Mouse (Mus musculus): ENCODE data around the gene Gpc4. TPM values are rescaled to one million over a fixed set of nuclear protein-coding genes. Genes with fewer than 3 reads are reported as not detected.

The Gpc4 gene
- polyA plus RNA-seq, 1 experiment from 2014 or later: 30.7 TPM

DNA sequence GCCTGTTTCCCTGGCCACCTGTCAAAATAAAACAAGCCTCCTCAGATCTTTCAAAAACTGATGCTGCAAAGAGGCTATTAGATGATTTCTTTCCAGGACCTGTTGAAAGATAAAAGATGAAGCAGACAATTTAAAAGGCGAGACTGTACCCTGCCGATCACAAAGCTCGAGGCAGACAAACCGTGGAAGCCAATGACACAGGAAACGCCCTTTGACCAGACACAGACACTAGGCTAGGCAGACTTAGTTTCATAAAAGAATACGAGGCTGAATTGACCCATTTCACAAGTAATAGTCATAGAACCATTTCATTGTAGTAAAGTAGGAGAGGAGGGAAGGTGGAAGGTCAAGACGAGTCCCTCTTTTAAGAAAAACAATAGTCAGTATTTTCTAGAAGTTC lies 20.6 kb downstream of the Gpc4 start:
- Histone ChIP-seq H3K36me3 (replicated peaks; ENCODE audit: control insufficient read depth, insufficient read depth, low read depth, low read length) (no peaks in the 10 kb centered on the region), H3K27ac (replicated peaks; ENCODE audit: low read depth, low read length) (no peak overlapping the region), H3K4me2 (ENCODE audit: low read depth, low read length) (no peak overlapping the region), H3K4me1 (ENCODE audit: control insufficient read depth, insufficient read depth, low read length) (no peaks in the 10 kb centered on the region), H3K27me3 (ENCODE audit: control insufficient read depth, insufficient read depth, low read length) (no peaks in the 10 kb centered on the region), H3K4me3 (ENCODE audit: low read depth, low read length) (no peak overlapping the region), H3K9ac (replicated peaks; ENCODE audit: low read length) (no peak overlapping the region), H3K9me3 (replicated peaks; ENCODE audit: control insufficient read depth, low read length) (no peaks in the 10 kb centered on the region)
- ATAC-seq (replicated peaks; ENCODE audit: insufficient number of reproducible peaks, low FRiP score, low TSS enrichment, low read depth) (no peak), DNase-seq (ENCODE audit: low spot score) (no peak)
- WGBS: 63% methylated on average over 7 of the region's 7 CpGs

DNA sequence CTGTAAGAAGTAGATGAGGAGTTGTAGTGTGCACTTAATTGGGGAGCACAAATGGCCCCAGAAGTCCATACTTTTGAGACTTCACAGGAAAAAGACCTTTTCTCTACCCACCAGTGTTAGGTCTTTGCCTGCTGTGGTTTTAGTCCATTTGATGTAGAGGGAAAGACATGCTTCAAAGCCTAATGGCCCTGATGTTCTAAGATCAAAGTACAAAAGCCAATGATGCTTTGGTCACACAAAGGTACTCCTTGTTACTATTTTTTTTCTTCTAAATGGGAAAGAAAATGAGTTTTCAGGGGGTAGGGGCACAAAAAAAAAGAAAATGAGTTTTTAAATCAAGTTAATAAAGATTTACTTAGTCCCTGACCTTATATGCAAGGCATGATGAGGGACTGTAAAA lies 24.7 kb downstream of the Gpc4 start:
- H3K27me3 ChIP-seq (ENCODE audit: control insufficient read depth, insufficient read depth, low read length): no peaks in the 10 kb centered on the region
- no peaks in the 10 kb centered on the region for H3K9me3 ChIP-seq (replicated peaks; ENCODE audit: control insufficient read depth, low read length)
- no peak overlapping the region for H3K27ac ChIP-seq (replicated peaks; ENCODE audit: low read depth, low read length)
- DNase-seq (ENCODE audit: low spot score) (no peak), ATAC-seq (replicated peaks; ENCODE audit: insufficient number of reproducible peaks, low FRiP score, low TSS enrichment, low read depth) (no peak)
- no peaks in the 10 kb centered on the region for H3K4me1 ChIP-seq (ENCODE audit: control insufficient read depth, insufficient read depth, low read length)
- H3K4me3 ChIP-seq (ENCODE audit: low read depth, low read length): no peak overlapping the region
- no peak overlapping the region for H3K4me2 ChIP-seq (ENCODE audit: low read depth, low read length)
- no peaks in the 10 kb centered on the region for H3K36me3 ChIP-seq (replicated peaks; ENCODE audit: control insufficient read depth, insufficient read depth, low read depth, low read length)
- no peak overlapping the region for H3K9ac ChIP-seq (replicated peaks; ENCODE audit: low read length)

DNA sequence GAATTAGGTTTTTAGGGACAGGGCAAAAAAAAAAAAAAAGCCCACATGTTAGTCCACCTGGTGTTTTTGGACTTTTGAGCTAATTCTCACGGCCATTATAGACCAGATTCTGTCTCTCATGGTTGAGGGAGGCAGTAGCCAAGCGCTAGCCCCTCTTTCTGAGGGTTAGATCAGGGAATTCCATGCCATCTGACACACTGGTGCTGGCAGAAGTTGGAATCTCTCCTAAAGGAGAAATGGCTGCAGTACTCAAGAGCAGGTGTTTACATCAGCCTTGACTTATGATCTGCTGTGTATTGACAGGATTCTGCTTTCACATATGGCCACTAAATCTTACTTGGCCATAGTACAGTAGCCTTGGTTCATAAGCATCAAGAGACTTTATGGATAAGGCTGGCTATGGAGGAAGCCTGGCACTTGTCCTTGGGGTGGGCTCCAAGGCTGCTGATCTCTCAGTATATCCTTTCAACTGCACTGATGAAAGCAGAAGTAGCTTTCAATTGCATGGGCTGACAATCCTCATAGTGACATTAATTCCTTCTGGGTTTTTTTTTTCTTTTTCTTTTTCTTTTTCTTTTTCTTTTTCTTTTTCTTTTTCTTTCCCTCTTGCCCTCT lies 26.5 kb downstream of the Gpc4 start:
- Histone ChIP-seq H3K4me1 (ENCODE audit: control insufficient read depth, insufficient read depth, low read length) (no peaks in the 10 kb centered on the region), H3K9ac (replicated peaks; ENCODE audit: low read length) (no peak overlapping the region), H3K27ac (replicated peaks; ENCODE audit: low read depth, low read length) (no peak overlapping the region), H3K27me3 (ENCODE audit: control insufficient read depth, insufficient read depth, low read length) (no peaks in the 10 kb centered on the region), H3K4me3 (ENCODE audit: low read depth, low read length) (no peak overlapping the region), H3K4me2 (ENCODE audit: low read depth, low read length) (no peak overlapping the region), H3K9me3 (replicated peaks; ENCODE audit: control insufficient read depth, low read length) (no peaks in the 10 kb centered on the region), H3K36me3 (replicated peaks; ENCODE audit: control insufficient read depth, insufficient read depth, low read depth, low read length) (no peaks in the 10 kb centered on the region)
- DNase-seq (ENCODE audit: low spot score) (no peak), ATAC-seq (replicated peaks; ENCODE audit: insufficient number of reproducible peaks, low FRiP score, low TSS enrichment, low read depth) (no peak)
- 77% methylated on average over 2 of the region's 2 CpGs for WGBS

DNA sequence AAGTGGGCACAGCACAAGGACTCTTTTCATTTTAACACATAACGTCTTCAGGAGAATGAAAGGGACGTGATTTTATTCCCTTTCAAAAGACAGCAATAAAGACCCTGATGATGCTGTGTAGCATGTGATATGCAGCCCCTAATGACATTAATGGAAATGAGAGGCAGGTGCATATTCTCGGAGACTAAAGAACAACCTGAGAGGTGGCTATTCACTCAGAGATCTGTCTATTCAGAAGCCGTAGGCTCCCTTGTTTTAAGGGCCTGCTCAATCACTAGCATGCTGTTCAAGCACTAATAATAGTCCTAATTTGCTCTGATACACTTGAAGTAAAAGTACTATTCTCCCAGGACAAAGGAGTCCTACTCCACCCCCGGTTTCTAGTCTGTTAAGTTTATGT lies 27.0 kb downstream of the Gpc4 start:
- H3K9ac ChIP-seq (replicated peaks; ENCODE audit: low read length): no peak overlapping the region
- no peaks in the 10 kb centered on the region for H3K4me1 ChIP-seq (ENCODE audit: control insufficient read depth, insufficient read depth, low read length)
- no peak overlapping the region for H3K4me3 ChIP-seq (ENCODE audit: low read depth, low read length)
- ATAC-seq (replicated peaks; ENCODE audit: insufficient number of reproducible peaks, low FRiP score, low TSS enrichment, low read depth) (no peak), DNase-seq (ENCODE audit: low spot score) (no peak)
- no peaks in the 10 kb centered on the region for H3K9me3 ChIP-seq (replicated peaks; ENCODE audit: control insufficient read depth, low read length)
- no peak overlapping the region for H3K27ac ChIP-seq (replicated peaks; ENCODE audit: low read depth, low read length)
- 65% methylated on average over 5 of the region's 5 CpGs for WGBS
- no peaks in the 10 kb centered on the region for H3K27me3 ChIP-seq (ENCODE audit: control insufficient read depth, insufficient read depth, low read length)
- no peaks in the 10 kb centered on the region for H3K36me3 ChIP-seq (replicated peaks; ENCODE audit: control insufficient read depth, insufficient read depth, low read depth, low read length)
- H3K4me2 ChIP-seq (ENCODE audit: low read depth, low read length): no peak overlapping the region

DNA sequence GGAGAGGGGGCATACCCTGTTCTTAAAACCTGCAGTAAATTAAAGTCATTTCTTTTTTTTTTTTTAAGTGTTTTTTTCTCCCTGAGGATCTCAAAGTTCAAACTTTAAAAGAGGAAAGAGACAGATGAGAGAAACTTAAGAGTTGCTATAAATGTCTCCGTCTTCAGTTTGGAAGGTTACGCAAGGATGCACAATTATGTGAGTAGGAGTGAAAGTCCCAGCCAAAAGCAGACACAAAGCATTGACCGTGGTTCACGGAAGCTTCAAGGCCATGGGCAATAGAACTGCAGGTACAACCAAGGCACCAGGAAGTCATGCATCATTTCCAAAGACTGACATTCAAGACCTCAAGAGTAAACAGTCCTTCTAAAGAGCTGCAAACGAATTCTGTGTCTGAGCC lies 28.5 kb downstream of the Gpc4 start:
- ATAC-seq (replicated peaks; ENCODE audit: insufficient number of reproducible peaks, low FRiP score, low TSS enrichment, low read depth) (no peak), DNase-seq (ENCODE audit: low spot score) (no peak)
- H3K4me2 ChIP-seq (ENCODE audit: low read depth, low read length): no peak overlapping the region
- 80% methylated on average over 5 of the region's 5 CpGs for WGBS
- no peaks in the 10 kb centered on the region for H3K27me3 ChIP-seq (ENCODE audit: control insufficient read depth, insufficient read depth, low read length)
- no peaks in the 10 kb centered on the region for H3K36me3 ChIP-seq (replicated peaks; ENCODE audit: control insufficient read depth, insufficient read depth, low read depth, low read length)
- no peak overlapping the region for H3K9ac ChIP-seq (replicated peaks; ENCODE audit: low read length)
- no peak overlapping the region for H3K4me3 ChIP-seq (ENCODE audit: low read depth, low read length)
- no peak overlapping the region for H3K27ac ChIP-seq (replicated peaks; ENCODE audit: low read depth, low read length)
- H3K4me1 ChIP-seq (ENCODE audit: control insufficient read depth, insufficient read depth, low read length): no peaks in the 10 kb centered on the region
- H3K9me3 ChIP-seq (replicated peaks; ENCODE audit: control insufficient read depth, low read length): no peaks in the 10 kb centered on the region

DNA sequence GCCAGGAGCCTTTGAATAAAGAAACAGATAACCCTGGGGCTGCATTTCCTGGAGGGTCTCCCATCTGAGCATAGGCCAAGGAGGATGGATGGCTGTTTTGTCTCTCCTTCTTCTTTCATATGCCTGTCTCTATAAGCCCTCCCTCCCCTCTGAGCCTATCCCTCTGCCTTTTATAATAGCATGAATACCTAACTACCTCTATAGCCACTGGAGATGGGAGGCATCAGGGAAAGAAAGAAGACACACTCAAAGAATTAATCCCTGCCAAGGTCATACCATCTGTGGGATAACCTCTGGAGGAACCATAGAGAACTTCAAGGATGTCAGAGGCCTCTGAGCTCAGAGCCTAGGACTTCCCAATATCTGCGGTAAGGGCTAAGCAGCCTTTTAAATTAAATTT lies 35.4 kb downstream of the Gpc4 start:
- Histone ChIP-seq H3K4me2 (ENCODE audit: low read depth, low read length) (no peak overlapping the region), H3K27ac (replicated peaks; ENCODE audit: low read depth, low read length) (no peak overlapping the region), H3K27me3 (ENCODE audit: control insufficient read depth, insufficient read depth, low read length) (no peaks in the 10 kb centered on the region), H3K4me3 (ENCODE audit: low read depth, low read length) (no peak overlapping the region), H3K36me3 (replicated peaks; ENCODE audit: control insufficient read depth, insufficient read depth, low read depth, low read length) (no peaks in the 10 kb centered on the region), H3K9ac (replicated peaks; ENCODE audit: low read length) (no peak overlapping the region), H3K4me1 (ENCODE audit: control insufficient read depth, insufficient read depth, low read length) (no peaks in the 10 kb centered on the region), H3K9me3 (replicated peaks; ENCODE audit: control insufficient read depth, low read length) (no peaks in the 10 kb centered on the region)
- ATAC-seq (replicated peaks; ENCODE audit: insufficient number of reproducible peaks, low FRiP score, low TSS enrichment, low read depth): no peak
- 100% methylated on average over 1 of the region's 1 CpGs for WGBS
- no peak for DNase-seq (ENCODE audit: low spot score)

DNA sequence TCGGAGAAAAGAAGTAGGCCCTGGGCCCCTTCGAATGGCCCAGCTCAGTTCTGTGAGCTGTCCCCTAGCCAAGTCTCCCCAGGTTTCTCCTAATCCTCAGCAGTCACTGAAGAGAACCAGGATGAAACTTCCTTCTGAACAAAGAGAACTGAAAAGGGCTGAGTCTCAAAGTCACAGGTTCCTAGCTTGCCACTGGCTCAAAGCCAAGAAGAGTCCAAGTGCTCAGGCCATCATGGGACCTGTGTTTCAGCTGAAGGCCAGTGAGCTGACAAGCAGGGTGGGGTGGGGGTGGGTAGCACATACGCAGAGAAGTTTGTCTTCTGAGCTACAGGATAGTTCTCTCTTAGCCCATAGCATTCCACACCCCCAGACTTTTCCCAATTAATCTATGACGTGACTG lies 36.3 kb downstream of the Gpc4 start:
- Histone ChIP-seq H3K4me1 (ENCODE audit: control insufficient read depth, insufficient read depth, low read length) (no peaks in the 10 kb centered on the region), H3K27ac (replicated peaks; ENCODE audit: low read depth, low read length) (no peak overlapping the region), H3K4me2 (ENCODE audit: low read depth, low read length) (no peak overlapping the region), H3K36me3 (replicated peaks; ENCODE audit: control insufficient read depth, insufficient read depth, low read depth, low read length) (no peaks in the 10 kb centered on the region), H3K4me3 (ENCODE audit: low read depth, low read length) (no peak overlapping the region), H3K9ac (replicated peaks; ENCODE audit: low read length) (no peak overlapping the region), H3K9me3 (replicated peaks; ENCODE audit: control insufficient read depth, low read length) (no peaks in the 10 kb centered on the region), H3K27me3 (ENCODE audit: control insufficient read depth, insufficient read depth, low read length) (no peaks in the 10 kb centered on the region)
- no peak for ATAC-seq (replicated peaks; ENCODE audit: insufficient number of reproducible peaks, low FRiP score, low TSS enrichment, low read depth)
- DNase-seq (ENCODE audit: low spot score): no peak
- WGBS: 88% methylated on average over 4 of the region's 4 CpGs

DNA sequence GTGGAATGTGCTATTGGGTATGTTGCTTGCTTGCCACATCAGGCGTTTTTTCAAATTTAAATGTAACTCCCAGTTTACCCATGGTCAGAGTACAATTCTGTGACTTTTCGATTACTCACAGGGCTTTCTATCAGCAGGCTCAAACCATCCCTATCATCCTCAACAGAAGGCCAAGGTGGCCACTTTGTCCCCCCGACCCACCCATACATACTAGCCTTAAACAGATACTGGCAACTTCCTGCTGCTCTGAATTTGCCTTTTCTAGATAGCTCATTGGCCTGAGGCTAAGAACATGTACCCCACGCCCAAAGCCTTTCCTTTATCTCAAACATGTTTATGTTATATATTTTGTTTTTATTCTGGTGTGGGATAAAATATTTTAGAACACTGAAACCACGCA lies 51.4 kb downstream of the Gpc4 start:
- Histone ChIP-seq H3K4me2 (ENCODE audit: low read depth, low read length) (no peak overlapping the region), H3K9me3 (replicated peaks; ENCODE audit: control insufficient read depth, low read length) (no peaks in the 10 kb centered on the region), H3K27me3 (ENCODE audit: control insufficient read depth, insufficient read depth, low read length) (no peaks in the 10 kb centered on the region), H3K9ac (replicated peaks; ENCODE audit: low read length) (no peak overlapping the region), H3K4me3 (ENCODE audit: low read depth, low read length) (no peak overlapping the region), H3K4me1 (ENCODE audit: control insufficient read depth, insufficient read depth, low read length) (no peaks in the 10 kb centered on the region), H3K27ac (replicated peaks; ENCODE audit: low read depth, low read length) (no peak overlapping the region), H3K36me3 (replicated peaks; ENCODE audit: control insufficient read depth, insufficient read depth, low read depth, low read length) (no peaks in the 10 kb centered on the region)
- WGBS: 81% methylated on average over 5 of the region's 5 CpGs
- DNase-seq (ENCODE audit: low spot score): no peak
- ATAC-seq (replicated peaks; ENCODE audit: insufficient number of reproducible peaks, low FRiP score, low TSS enrichment, low read depth): no peak

Measured in embryonic facial prominence, embryonic 11.5 days (tissue).